Mouse (Mus musculus): ENCODE measurements at regions not wholly inside any gene's neighbourhood (a gene's known extent, or its start where the extent isn't known, plus 50 kb on each side); places are given as distances from the start of the nearest gene placed in this dataset.
A peak's percentile ranks its signal among the peaks of the same experiment; 100 is the strongest.
"Not testable (repeated sequence)": the region's sequence is repeated elsewhere in the genome, so short reads cannot be mapped to it uniquely, and the experiment has no call there.

- no peak for DNase-seq
Measured at GRCm38 (mm10) chr5:3250273-3250672, 91.0 kb upstream of the Cdk6 start.

DNA sequence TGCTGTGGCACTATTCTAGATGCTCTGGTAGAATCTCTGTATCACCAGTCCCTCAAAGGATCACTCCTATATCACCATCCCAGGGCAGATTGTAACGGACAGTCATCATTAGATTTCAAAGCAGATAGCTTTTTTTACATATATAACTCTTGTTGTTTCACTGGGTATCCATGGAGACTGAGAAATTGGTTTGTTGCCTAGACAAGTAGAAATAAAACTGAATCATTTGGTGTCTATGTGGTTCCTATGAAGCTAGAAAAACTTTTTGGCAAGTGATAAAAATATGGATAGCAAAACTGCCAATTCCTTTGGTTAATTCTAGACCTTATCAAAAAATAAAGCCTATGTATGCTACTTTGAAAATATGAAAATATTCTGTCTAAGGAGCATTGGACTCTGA, 81.0 kb upstream of the Cdk6 start:
- no peak for DNase-seq

DNA sequence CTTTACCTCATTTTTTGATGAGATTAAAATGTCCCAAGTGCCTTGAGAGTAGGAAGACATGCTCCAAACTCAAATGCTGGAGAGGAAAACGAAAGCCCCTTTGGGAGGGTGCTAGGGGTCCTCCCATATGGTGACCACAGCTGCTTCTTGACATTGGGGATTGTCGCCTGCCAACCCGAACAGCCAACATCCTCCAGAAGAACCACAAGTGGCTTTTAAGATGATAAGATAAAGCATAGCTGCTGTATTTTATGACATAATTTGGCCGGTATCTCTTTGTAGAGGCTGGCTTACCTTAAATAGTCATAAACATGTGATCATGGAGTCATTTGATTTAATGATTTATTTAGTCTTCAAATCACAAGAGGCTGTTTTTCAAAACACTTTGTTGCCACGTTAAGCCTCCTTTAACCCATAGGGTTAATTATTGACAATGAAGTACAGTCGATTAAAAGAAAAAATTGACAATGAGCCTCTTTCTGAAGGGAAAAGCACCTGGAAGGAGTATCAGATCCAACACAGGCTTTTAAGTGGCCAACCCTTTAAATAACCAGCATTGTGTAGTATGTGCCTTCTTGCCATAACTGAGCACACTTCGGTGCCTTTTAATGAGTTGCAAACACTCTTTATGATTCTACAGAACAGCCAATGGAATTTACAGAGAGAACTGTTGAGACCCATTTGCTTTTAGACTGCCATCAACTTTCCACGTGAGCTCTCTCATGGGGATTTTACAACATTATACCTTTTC, 76.1 kb upstream of the Cdk6 start:
- not testable (repeated sequence) for DNase-seq

- DNase-seq = no peak
Measured at GRCm38 (mm10) chr5:3267021-3267420, 74.3 kb upstream of the Cdk6 start.

DNA sequence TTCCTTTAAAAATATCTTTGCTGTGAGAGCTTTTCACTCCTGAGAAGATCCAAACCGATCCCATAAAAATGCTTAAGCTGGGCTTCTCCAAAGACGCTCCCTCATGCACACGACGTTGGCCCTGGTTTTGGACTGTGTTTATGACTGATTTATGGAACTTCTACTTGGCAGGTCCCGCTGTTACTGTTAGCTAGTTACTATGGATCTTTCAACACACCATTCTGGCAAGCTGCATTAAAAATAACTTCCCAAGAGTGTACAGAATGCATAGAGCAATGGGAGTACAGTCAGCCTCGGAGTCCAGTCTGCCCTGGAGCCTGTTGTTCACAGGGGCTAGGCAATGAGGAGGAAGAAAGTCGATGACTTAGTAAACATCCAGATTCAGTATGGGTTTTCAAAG, 71.5 kb upstream of the Cdk6 start:
- no peak for DNase-seq

GRCm38 (mm10) chr5:3273140-3273539, 68.1 kb upstream of the Cdk6 start:
- DNase-seq = not testable (repeated sequence)

DNA sequence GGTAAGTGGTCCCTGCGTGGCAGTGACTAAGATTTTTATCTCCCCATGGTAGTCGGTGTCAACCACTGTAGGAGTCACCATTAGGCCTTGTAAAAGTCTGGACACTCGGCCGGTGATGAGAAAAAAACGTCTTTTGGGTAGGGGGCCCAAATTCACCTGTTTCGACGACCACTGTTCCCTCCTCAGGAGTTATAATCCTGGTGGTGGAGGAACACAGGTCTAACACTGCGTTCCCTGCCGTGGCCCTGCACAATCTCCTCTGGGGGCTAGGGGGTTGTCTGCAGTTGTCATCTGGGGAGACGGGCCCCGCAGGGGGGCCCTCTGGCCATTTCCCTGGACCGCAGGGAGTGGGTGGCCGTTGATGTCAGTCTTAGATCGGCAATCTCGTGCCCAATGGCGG, 64.0 kb upstream of the Cdk6 start:
- DNase-seq = not testable (repeated sequence)

GRCm38 (mm10) chr5:3278956-3279355, 62.3 kb upstream of the Cdk6 start:
- not testable (repeated sequence) for DNase-seq

DNA sequence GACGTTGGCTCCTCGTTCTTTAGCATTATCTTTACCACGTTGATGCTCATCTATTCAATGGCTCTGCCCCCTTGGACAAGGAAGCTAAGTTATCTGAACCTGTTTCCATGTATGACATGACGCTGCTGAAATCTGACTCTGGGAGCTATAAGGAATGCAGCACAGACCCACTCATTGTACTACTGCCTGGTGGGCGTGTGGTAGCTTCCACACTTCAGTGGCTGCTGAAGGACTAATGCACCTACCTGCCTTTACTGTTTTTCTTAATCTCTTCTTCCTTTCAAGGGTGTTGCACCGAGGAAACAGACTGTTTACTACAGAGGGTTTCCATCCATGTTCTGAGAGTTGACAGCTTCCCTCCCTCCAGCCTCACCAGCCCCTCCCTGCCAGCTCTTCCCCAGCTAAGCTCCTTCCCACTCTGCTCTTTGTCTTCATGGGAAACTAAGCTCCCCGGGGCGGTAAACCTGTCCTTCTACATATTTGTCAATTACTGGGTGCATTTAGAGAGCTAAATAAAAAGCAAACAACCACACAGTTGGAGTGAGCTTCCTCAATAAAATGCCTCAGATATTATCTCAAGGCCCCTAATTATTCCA, 59.3 kb upstream of the Cdk6 start:
- DNase-seq = not testable (repeated sequence)

DNA sequence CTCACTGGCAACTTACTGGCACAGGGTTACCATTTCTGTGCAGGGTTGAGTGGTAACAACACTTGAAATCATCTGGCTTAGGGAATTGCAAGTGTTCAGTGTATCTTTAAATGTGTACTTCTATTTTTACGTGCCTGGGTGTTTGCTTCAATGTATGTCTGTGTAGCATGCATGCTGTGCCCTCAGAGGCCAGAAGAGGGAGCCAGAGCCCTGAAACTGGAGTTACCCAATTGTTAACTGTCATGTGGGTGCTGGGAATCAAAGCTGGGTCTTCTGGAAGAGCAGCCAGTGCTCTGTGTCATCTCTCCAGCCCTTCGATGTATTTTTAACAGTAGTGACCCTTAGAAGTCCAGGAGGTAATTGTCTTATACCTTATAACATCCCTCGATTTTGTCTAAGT, 58.2 kb upstream of the Cdk6 start:
- no peak for DNase-seq

GRCm38 (mm10) chr5:3284335-3284734, 57.0 kb upstream of the Cdk6 start:
- DNase-seq = not testable (repeated sequence)

DNA sequence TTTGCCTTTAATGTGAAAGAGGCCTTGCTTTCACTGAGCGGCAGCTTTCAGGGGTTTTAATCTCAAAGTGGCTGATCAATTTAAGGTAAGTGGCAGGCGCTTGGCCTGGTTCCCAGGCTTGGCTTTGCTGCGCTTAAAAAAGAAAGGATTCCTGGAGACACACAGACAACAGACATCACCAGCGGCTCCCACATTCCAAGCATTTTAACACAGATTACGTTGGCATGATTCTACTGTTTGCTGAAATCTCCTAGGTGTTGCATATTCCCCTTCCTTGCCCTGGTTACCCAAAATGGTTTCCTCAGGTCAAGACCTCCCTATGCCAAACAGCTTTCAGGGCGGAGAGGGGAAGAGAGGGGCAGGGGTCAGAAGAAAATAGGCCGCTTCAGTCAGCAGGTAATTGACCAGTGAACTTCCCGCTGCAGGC, 51.3 kb upstream of the Cdk6 start:
- peak; percentile 33 for DNase-seq

Data from lung, postnatal 14 days (tissue).